Comparison of ENCODE assay signal across 8 mouse cellular contexts in genomic region chr3:90525421-90525820, GRCm38 (mm10). TPM values are rescaled to one million over a fixed set of nuclear protein-coding genes. Genes with fewer than 3 reads are reported as not detected.
DNase-seq lines count a peak whose midpoint lies in the region; ATAC-seq lines count a peak whose summit lies in the region.

No protein-coding gene starts in this region.

- peak; percentile 70 for DNase-seq in gastrocnemius, adult 18-20 months (ENCODE audit: low spot score)
- no peak for DNase-seq in gastrocnemius, postnatal 10 days
- DNase-seq in 416B (ENCODE audit: low read depth) = peak; percentile 83
- DNase-seq in MN1 (ENCODE audit: low spot score) = peak; percentile 89
- peak; percentile 65 for DNase-seq in layer of hippocampus, adult 9-11 months
- peak; percentile 72 for DNase-seq in retina, embryonic 14.5 days (ENCODE audit: low spot score)
- no peak for DNase-seq in ovary, postnatal 36 days (ENCODE audit: low spot score)

- ATAC-seq in granulocyte monocyte progenitor cell, adult 5-6 weeks (replicated peaks; ENCODE audit: poor library complexity, severe bottlenecking) = peak; percentile 93

RNA-seq across cellular contexts. Expression of gene S100a14, which starts 1.2 kb away (rescaled TPM):
- under 1 TPM in 1 of 2 experiments, not detected in 1; 0.39 TPM for total RNA-seq in gastrocnemius, adult 18-20 months (2021)
- total RNA-seq in gastrocnemius, postnatal 10 days (2021) = under 1 TPM in 1 of 2 experiments, not detected in 1; 0.23 TPM
- total RNA-seq in granulocyte monocyte progenitor cell, adult 5-6 weeks (2014; fragmentation: Nextera tagmentation) = not detected in 2 replicates
- total RNA-seq in granulocyte monocyte progenitor cell, adult 5-6 weeks (2017) = not detected in 2 replicates

RNA-seq across cellular contexts. Expression of gene S100a13, which starts 11.2 kb away (rescaled TPM):
- 10 to 100 TPM; 10.4 to 14.4 TPM for total RNA-seq in gastrocnemius, adult 18-20 months (2021)
- 10 to 100 TPM; 15.8 to 17.9 TPM for total RNA-seq in gastrocnemius, postnatal 10 days (2021)
- total RNA-seq in granulocyte monocyte progenitor cell, adult 5-6 weeks (2014; fragmentation: Nextera tagmentation) = 60.2 and 62.1 TPM in 2 replicates
- total RNA-seq in granulocyte monocyte progenitor cell, adult 5-6 weeks (2017) = 73.2 and 77.0 TPM in 2 replicates

RNA-seq across cellular contexts. Expression of gene S100a1, which starts 11.2 kb away (rescaled TPM):
- total RNA-seq in gastrocnemius, adult 18-20 months (2021) = 100 to 1,000 TPM; 205 to 220 TPM
- total RNA-seq in gastrocnemius, postnatal 10 days (2021) = 10 to 100 TPM; 37.5 to 44.2 TPM
- 106 and 130 TPM in 2 replicates for total RNA-seq in granulocyte monocyte progenitor cell, adult 5-6 weeks (2014; fragmentation: Nextera tagmentation)
- total RNA-seq in granulocyte monocyte progenitor cell, adult 5-6 weeks (2017) = 119 and 162 TPM in 2 replicates

RNA-seq across cellular contexts. Expression of gene S100a16, which starts 11.6 kb away (rescaled TPM):
- 10 to 100 TPM; 51.3 to 58.8 TPM for total RNA-seq in gastrocnemius, adult 18-20 months (2021)
- 100 to 1,000 TPM; 124 to 128 TPM for total RNA-seq in gastrocnemius, postnatal 10 days (2021)
- total RNA-seq in granulocyte monocyte progenitor cell, adult 5-6 weeks (2014; fragmentation: Nextera tagmentation) = not detected in 2 replicates
- not detected in 2 replicates for total RNA-seq in granulocyte monocyte progenitor cell, adult 5-6 weeks (2017)

RNA-seq across cellular contexts. Expression of gene Chtop, which starts 16.1 kb away (rescaled TPM):
- total RNA-seq in gastrocnemius, adult 18-20 months (2021) = 100 to 1,000 TPM in 1 of 2 experiments, 10 to 100 TPM in 1; 88.7 to 103 TPM
- 100 to 1,000 TPM; 103 to 108 TPM for total RNA-seq in gastrocnemius, postnatal 10 days (2021)
- 97.6 and 127 TPM in 2 replicates for total RNA-seq in granulocyte monocyte progenitor cell, adult 5-6 weeks (2014; fragmentation: Nextera tagmentation)
- total RNA-seq in granulocyte monocyte progenitor cell, adult 5-6 weeks (2017) = 93.2 and 107 TPM in 2 replicates

Comparison
In these comparisons a context has a peak if more than half of its experiments do, and no peak if none do; other contexts are left out.
1. DNase-seq: peak in gastrocnemius, adult 18-20 months (single experiment), 416B (single experiment), MN1 (single experiment), layer of hippocampus, adult 9-11 months (single experiment) and retina, embryonic 14.5 days (single experiment); none in gastrocnemius, postnatal 10 days (single experiment) and ovary, postnatal 36 days (single experiment).